ENCODE assay signal across 32 mouse cellular contexts in genomic region chr14:51826625-51827024, GRCm38 (mm10). TPM values are rescaled to one million over a fixed set of nuclear protein-coding genes. Genes with fewer than 3 reads are reported as not detected.
DNase-seq lines count a peak whose midpoint lies in the region; ATAC-seq lines count a peak whose summit lies in the region.
"Had no signal": no experiment of that assay in that cellular context is flagged by ENCODE, and none has a peak within 500 bp of the region (broad histone marks: within the 10 kb centered on the region; RNA-seq: fewer than 3 reads in every experiment).

No protein-coding gene starts in this region.

- no peak for DNase-seq in liver
- no peak for DNase-seq in spleen, postnatal 4 days (ENCODE audit: low spot score in 2 of 2)
- DNase-seq in lung, postnatal 36 days = no peak
- DNase-seq: adrenal gland, adult 2 months; adrenal gland, postnatal 25 days; B cell, adult 2 months; cerebellum, adult 18-20 months; cerebellum, adult 9-10 months; cerebellum, postnatal 14 days; gastrocnemius, postnatal 25 days; heart, adult 2 months; heart, postnatal 14 days; kidney, adult 2 months had no signal

- ATAC-seq in CD4-positive, CD25-positive, alpha-beta regulatory T cell, adult 4 months = peak; percentile 62
- peak; percentile 63 for ATAC-seq in activated CD4-positive, CD25-positive, alpha-beta regulatory T cell, adult 4 months
- ATAC-seq in hematopoietic stem cell, adult 5-6 weeks (replicated peaks in 1 of 2; ENCODE audit: insufficient read depth in 1 of 2, low FRiP score in 2 of 2, low TSS enrichment in 1 of 2, low read depth in 1 of 2, poor library complexity in 2 of 2, severe bottlenecking in 2 of 2) = peak; percentile 36 to 42; a peak in 3 of 4 replicates
- ATAC-seq: forebrain, embryonic 15.5 days; hindbrain, postnatal 0 days; intestine, postnatal 0 days had no signal

RNA-seq across cellular contexts. Expression of gene AY358078, which starts 26.8 kb away (rescaled TPM):
- not detected for polyA plus RNA-seq in CD4-positive, CD25-positive, alpha-beta regulatory T cell, adult 4 months (2017; shearing (Covaris generic))
- not detected for polyA plus RNA-seq in activated CD4-positive, CD25-positive, alpha-beta regulatory T cell, adult 4 months (2017; shearing (Covaris generic))
- total RNA-seq in hematopoietic stem cell, adult 5-6 weeks (2017) = not detected in 2 replicates
- total RNA-seq: adrenal gland, adult 2 months; adrenal gland, postnatal 25 days; ES-E14; gastrocnemius, adult 8-10 months; gastrocnemius, postnatal 25 days; heart, adult 2 months; heart, postnatal 14 days; hindbrain, postnatal 0 days had no signal
- polyA plus RNA-seq: adrenal gland, adult 2 months; brain, embryonic 14.5 days; embryonic facial prominence, embryonic 12.5 days; embryonic facial prominence, embryonic 15.5 days; forebrain, embryonic 12.5 days; forebrain, embryonic 15.5 days; gonadal fat pad, adult 2 months; heart, adult 2 months; heart, embryonic 10.5 days; heart, embryonic 13.5 days; heart, embryonic 16.5 days; hindbrain, embryonic 10.5 days; hindbrain, embryonic 14.5 days; hindbrain, postnatal 0 days; intestine, embryonic 14.5 days; intestine, postnatal 0 days; kidney, adult 2 months had no signal

RNA-seq across cellular contexts. Expression of gene Ear6, which starts 26.9 kb away (rescaled TPM):
- not detected for polyA plus RNA-seq in CD4-positive, CD25-positive, alpha-beta regulatory T cell, adult 4 months (2017; shearing (Covaris generic))
- not detected for polyA plus RNA-seq in activated CD4-positive, CD25-positive, alpha-beta regulatory T cell, adult 4 months (2017; shearing (Covaris generic))
- total RNA-seq in hematopoietic stem cell, adult 5-6 weeks (2017) = 3.5 and 20.1 TPM in 2 replicates
- total RNA-seq: adrenal gland, adult 2 months; adrenal gland, postnatal 25 days; ES-E14; gastrocnemius, adult 8-10 months; gastrocnemius, postnatal 25 days; heart, adult 2 months; heart, postnatal 14 days; hindbrain, postnatal 0 days had no signal
- polyA plus RNA-seq: adrenal gland, adult 2 months; brain, embryonic 14.5 days; embryonic facial prominence, embryonic 12.5 days; embryonic facial prominence, embryonic 15.5 days; forebrain, embryonic 12.5 days; forebrain, embryonic 15.5 days; heart, adult 2 months; heart, embryonic 10.5 days; heart, embryonic 13.5 days; heart, embryonic 16.5 days; hindbrain, embryonic 10.5 days; hindbrain, embryonic 14.5 days; hindbrain, postnatal 0 days; intestine, embryonic 14.5 days; intestine, postnatal 0 days; kidney, adult 2 months had no signal

RNA-seq across cellular contexts. Expression of gene Ang4, which starts 53.2 kb away (rescaled TPM):
- polyA plus RNA-seq in CD4-positive, CD25-positive, alpha-beta regulatory T cell, adult 4 months (2017; shearing (Covaris generic)) = not detected
- polyA plus RNA-seq in activated CD4-positive, CD25-positive, alpha-beta regulatory T cell, adult 4 months (2017; shearing (Covaris generic)) = not detected
- total RNA-seq in hematopoietic stem cell, adult 5-6 weeks (2017) = not detected in 2 replicates
- total RNA-seq: adrenal gland, adult 2 months; adrenal gland, postnatal 25 days; ES-E14; gastrocnemius, adult 8-10 months; gastrocnemius, postnatal 25 days; heart, adult 2 months; heart, postnatal 14 days; hindbrain, postnatal 0 days had no signal
- polyA plus RNA-seq: adrenal gland, adult 2 months; brain, embryonic 14.5 days; embryonic facial prominence, embryonic 12.5 days; embryonic facial prominence, embryonic 15.5 days; forebrain, embryonic 12.5 days; forebrain, embryonic 15.5 days; gonadal fat pad, adult 2 months; heart, adult 2 months; heart, embryonic 10.5 days; heart, embryonic 13.5 days; hindbrain, embryonic 10.5 days; hindbrain, embryonic 14.5 days; hindbrain, postnatal 0 days; kidney, adult 2 months had no signal

RNA-seq across cellular contexts. Expression of gene Mettl17, which starts 58.0 kb away (rescaled TPM):
- 10 to 100 TPM; 55.1 to 85.6 TPM for polyA plus RNA-seq in CD4-positive, CD25-positive, alpha-beta regulatory T cell, adult 4 months (2017; shearing (Covaris generic))
- 10 to 100 TPM; 35.7 to 44.6 TPM for polyA plus RNA-seq in activated CD4-positive, CD25-positive, alpha-beta regulatory T cell, adult 4 months (2017; shearing (Covaris generic))
- total RNA-seq in hematopoietic stem cell, adult 5-6 weeks (2017) = 16.8 and 25.1 TPM in 2 replicates
